Mouse (Mus musculus): ENCODE results near the gene 4931406P16Rik.

4931406P16Rik gene

DNA sequence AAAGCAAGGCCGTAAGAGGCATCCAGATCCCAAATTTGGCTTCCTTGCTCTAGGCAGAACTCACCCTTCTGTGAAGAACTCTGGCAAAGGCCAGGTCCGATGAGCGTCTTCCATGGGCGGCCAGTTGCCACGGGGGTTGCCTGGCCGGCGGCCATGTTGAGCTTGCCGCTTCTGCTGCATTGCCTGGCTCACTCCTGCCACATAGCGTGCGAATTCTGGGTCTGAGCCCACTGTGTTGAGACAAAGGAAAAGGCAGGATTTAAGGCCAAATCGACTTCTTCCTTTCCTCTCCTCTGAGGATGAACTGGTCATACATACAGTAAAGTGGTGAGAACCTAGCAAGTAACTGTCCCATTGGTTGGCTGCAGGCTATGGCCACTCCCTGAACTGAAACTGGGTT, 71.2 kb downstream of the 4931406P16Rik start:
- DNase-seq: peak; percentile 83 to 90

- peak; percentile 40 to 51 for DNase-seq
Observed at GRCm38 (mm10) chr7:34238086-34238485, 75.3 kb downstream of the 4931406P16Rik start.

GRCm38 (mm10) chr7:34235602-34236001, 77.7 kb downstream of the 4931406P16Rik start:
- no peak for DNase-seq

DNA sequence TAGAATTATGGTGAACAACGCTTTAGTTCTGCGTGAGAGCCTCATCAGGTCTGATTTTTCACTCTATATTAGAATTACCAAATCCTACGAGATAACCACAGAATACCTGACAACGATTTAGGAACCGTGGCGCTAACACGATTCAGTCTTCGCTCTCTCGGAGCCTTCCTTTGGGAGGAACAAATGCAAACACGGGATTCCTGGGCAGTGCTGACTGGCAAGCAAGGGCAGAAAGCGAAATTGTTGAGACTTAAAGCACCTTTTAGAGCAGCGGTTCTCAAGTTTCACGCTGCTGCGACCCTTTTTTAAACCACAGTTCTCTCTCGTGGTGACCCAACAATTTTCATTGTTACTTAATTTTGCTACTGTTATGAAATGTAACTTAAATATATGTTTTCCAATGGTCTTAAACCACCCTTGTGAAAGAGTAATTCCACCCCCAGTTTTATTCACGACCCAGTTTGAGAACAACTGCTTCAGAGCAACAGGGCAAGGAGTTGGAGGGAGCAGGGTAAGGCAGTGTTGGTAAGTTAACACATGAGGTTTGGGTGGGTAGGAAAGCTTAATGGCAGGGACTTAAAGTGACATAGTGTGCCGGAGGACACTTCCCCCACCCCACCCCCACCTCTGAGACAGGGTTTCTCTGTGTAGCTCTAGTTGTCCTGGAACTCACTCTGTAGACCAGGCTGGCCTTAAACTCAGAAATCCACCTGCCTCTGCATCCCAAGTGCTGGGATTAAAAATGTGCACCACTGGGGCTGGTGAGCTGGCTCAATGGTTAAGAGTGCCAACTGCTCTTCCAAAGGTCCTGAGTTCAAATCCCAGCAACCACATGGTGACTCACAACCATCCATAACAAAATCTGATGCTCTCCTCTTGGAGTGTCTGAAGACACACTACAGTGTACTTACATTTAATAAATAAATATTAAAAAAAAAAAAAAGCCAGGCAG, 78.5 kb downstream of the 4931406P16Rik start:
- DNase-seq: peak in 1 of 2 experiments; percentile 37

DNA sequence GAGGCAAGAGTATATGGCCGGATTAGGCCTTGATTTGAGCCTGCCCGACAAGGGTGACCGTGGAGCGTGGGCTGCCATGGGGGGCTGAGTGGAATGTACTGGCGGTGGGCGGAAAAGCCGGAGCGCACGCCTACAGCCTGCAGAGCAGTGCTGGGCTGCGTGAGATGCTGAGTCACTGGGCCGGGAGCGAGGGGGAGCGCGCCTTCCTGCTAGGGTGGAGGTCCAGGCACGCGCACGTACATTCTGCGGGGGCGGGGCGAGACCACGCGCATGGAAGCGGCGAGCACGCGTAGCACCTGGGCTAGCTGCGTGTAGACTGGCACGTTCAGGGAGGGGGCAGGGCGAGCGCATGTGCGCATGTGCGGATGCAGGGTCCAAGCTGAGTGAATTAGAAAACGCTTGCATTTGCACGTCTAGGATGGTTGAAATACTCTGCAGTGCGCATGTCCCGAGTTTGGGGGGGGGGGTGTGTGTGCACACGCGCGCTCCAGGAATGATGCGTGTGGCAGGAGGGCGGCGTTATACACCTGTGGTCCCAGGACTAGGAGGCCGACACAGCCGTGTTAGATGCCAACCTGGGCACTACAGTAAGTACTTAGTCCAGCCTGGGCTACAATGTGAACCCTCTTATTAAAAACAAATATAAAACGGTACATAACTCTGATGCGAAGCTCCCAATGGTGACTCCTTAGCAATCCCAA, 79.3 kb downstream of the 4931406P16Rik start:
- peak; percentile 100 for DNase-seq

GRCm38 (mm10) chr7:34232785-34233725, 80.3 kb downstream of the 4931406P16Rik start:
- DNase-seq: no peak

DNA sequence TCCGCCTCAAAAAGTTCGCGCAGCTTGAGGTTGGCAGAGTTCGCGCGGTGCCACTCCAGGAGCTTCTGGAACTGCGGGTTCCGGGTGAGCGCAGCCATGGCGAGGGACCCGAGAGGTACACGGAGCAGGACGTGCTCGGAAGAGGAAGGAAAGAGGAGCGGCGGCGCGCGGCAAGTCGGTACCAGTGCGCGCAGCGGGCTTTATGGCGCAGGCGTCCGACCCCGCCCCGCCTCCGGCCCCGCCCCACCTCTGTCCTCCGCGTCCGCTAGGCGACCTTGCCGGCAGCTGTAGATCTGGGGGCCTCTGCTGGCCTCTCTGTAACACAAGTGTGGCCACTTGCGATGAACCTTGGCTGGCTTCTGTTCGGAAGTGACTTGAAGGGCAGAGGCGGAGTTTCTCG, 83.2 kb downstream of the 4931406P16Rik start, which contains the start of gene Gpi1:
TSS of gene Gpi1 (minus strand) at position 221 of the 400 bp plus-strand sequence.
- DNase-seq: peak; percentile 83 to 92

DNA sequence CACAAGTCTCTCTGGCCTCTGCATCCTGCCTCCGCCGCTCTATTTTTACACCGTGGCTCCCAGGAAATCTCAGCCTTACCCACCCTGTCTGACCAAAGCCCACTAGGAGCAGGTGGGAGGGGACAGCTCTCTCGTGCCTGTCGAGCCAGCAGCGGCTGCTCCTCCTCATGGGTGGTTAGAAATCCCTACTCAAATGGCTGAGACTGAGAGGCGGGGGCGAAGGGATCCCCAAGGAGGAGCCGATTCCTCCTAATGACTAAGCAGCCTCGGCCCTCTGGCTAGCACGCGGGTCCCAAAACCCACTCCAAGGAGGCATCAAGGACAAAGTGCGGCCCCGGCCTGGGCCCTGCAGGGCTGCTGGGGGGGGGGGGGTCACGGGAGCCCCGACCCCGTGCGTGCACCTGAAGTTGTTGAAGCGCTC, 83.7 kb downstream of the 4931406P16Rik start:
- peak; percentile 61 to 63 for DNase-seq

DNA sequence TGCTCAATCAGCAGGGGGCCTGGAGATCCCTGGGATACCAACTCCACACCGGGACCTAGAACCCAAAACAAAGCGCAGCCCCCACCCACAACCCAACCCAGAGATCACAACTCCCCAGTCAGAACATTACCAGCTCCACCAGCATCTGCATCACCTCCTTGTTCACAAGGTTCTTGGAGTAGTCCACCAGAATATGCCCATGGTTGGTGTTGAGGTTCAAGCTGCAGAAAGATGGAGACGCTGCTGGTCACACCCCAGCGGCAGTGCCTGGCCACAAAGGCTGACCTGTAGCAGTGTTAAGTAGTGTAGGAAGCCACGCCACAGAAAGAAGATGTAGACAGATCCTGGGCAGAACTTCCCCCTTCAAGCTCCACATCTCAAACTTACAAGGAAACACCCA, 84.2 kb downstream of the 4931406P16Rik start:
- no peak for DNase-seq

- DNase-seq: peak; percentile 37 to 64
Observed at GRCm38 (mm10) chr7:34228641-34229040, 84.7 kb downstream of the 4931406P16Rik start.

DNA sequence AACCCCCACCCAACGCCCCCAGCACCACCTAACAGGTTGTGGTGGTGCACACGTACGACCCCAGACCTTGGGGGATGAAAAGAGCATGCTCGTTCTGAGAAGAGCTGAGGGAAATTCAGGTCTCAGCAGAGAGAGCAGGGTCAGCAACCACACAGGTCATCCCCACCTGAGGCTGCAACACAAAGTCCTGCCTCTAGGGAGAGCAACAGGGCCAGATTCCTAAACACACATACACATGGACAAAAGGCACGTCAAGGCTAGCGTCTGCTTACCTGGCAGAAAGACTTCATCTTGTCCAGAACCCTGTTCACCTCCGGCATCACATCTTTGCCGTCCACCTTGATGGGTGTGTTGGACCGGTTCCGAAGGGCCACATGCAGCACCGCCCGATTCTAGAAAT, 86.5 kb downstream of the 4931406P16Rik start:
- no peak for DNase-seq

GRCm38 (mm10) chr7:34226086-34226485, 87.3 kb downstream of the 4931406P16Rik start:
- peak in 1 of 2 experiments; percentile 49 for DNase-seq

- peak in 1 of 2 experiments; percentile 47 for DNase-seq
Observed at GRCm38 (mm10) chr7:34224308-34224707, 89.0 kb downstream of the 4931406P16Rik start.

DNA sequence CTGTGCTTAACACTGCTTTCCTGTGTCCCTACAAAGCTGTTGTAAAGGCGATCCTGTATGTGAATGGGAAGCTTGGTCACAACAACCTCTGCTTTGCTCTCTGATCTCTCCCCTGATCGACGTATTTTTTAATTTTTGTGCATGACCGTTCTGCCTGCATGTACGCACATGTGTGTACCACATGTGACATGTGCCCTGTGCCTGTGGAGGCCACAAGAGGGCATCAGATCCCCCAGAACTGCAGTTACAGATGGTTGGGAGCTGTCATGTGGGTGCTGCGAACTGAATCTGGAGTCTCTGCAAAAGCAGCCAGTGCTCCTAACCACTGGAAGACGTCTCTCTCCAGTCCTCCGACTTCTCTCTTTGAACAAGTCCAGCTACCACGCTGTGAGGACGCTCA, 91.0 kb downstream of the 4931406P16Rik start:
- no peak for DNase-seq

- DNase-seq: no peak
Observed at GRCm38 (mm10) chr7:34221594-34222250, 91.6 kb downstream of the 4931406P16Rik start.

- DNase-seq: no peak
Observed at GRCm38 (mm10) chr7:34218496-34218895, 94.9 kb downstream of the 4931406P16Rik start.

- DNase-seq: no peak
Observed at GRCm38 (mm10) chr7:34216474-34216873, 96.9 kb downstream of the 4931406P16Rik start.

DNA sequence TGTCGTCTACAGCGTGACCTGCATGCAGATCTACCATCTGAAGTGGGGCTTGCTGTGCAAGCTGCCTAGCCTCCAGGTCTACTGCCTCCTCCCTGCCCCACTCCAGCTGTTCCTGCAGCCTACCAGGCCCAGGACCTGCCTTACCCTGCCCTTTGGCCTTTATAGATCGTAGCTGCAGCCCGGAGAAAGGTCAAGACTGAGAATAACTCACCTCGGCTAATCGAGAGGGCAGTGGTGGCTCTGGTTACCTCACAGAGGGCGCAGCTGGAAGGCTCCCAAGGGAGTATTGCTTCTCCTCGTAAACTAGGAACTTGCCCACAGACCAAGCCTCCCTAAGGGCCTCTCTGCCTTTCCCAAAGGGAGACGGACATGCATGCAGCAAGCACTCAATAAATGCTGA, 97.9 kb downstream of the 4931406P16Rik start:
- DNase-seq: no peak

DNA sequence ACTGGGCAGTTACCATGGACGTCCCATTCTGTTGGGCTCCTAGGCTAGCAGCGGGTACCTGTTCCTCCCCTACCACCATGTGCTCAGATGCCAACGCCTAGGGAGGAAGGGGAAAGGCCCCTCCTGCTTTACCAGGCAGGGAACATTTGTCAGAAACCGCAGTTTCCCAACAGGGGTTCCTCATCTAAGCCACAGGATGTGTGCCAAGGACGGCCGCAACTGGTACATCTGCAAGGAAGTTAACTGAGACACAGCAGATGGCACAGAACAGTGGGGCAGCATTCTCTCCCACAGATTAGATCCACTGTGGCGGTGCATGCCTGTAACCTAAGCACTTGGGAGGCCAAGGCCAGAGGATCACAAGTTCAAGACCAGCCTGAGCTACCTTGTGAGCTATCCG, 98.7 kb downstream of the 4931406P16Rik start:
- no peak for DNase-seq

DNA sequence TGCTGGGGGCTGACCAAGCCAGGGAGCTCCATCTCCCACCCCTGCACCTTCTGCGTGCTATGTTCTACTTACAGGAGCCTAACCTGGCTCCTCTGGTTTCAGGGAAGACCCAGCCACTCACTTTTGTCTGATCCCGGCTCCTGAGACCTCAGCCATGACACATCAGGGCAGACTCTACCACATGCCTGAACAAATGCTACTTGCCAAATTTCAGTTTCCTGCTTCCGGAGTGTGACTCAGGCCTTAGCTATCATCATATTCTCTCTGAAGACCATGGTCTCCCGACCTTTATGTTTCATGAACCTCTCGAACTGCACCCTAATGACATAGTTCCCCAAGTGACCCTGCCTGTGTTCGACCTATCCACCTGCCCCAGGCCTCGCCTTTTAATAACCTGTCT, 100.1 kb downstream of the 4931406P16Rik start:
- DNase-seq: no peak

- DNase-seq: no peak
Observed at GRCm38 (mm10) chr7:34208027-34208745, 105.2 kb downstream of the 4931406P16Rik start.
